Mouse (Mus musculus): ENCODE measurements around the gene Smarcc2. TPM values are rescaled to one million over a fixed set of nuclear protein-coding genes. Genes with fewer than 3 reads are reported as not detected.

Smarcc2 gene
- polyA plus RNA-seq, 1 experiment from 2014 or later = 105 TPM

DNA sequence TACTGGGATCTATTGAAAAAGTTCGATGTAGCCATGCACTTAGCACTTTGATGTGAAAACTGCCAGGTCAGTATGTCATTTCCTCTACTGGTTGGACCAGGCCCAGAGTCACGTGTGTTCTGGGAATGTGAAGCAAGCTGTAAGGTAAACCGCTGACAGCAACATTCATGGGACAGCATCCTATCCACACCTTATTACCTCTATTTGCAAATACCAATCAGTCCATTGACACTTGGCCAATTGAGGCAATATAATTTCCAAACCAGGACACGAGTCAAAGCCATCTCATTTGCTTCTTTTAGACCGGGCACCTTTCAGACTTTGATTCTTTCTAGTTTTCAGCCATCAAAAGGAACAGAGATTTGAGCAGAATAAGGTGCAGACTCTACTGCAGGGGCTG, 30.0 kb upstream of the Smarcc2 start:
- no peak overlapping the region for H3K9ac ChIP-seq (replicated peaks)
- no peak for ATAC-seq (ENCODE audit: insufficient number of reproducible peaks, insufficient read depth, low FRiP score, low TSS enrichment, low read depth)
- no peaks in the 10 kb centered on the region for H3K27me3 ChIP-seq
- peaks cover 82% of the 10 kb centered on the region for H3K36me3 ChIP-seq
- H3K4me1 ChIP-seq (replicated peaks) = no peaks in the 10 kb centered on the region
- no peaks in the 10 kb centered on the region for H3K9me3 ChIP-seq
- no peak overlapping the region for H3K4me3 ChIP-seq (replicated peaks)
- H3K4me2 ChIP-seq = no peak overlapping the region
- no peak overlapping the region for H3K27ac ChIP-seq
- WGBS = 85% methylated on average over 5 of the region's 5 CpGs

DNA sequence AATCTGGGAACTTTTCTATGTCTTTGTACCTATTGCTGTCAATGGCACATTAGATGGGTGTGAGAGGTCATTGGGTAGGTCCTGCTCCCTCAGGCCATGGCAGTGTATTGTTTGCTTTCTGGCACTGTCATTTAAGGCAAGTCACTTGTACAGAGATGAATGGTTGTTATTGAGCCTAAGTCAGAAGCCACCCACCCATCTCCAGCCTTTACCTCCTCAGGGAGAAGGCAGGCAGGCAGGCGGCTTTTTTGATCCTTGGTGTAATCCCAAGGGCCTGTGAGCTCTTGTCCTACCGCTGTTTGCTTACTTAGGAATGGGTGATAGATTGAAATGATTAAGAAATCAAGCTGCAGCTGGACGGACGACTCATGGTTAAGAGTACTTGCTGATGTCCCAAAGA, 29.6 kb upstream of the Smarcc2 start:
- Histone ChIP-seq H3K27ac (no peak overlapping the region), H3K4me3 (replicated peaks) (no peak overlapping the region), H3K36me3 (peaks cover 82% of the 10 kb centered on the region), H3K9me3 (no peaks in the 10 kb centered on the region), H3K9ac (replicated peaks) (no peak overlapping the region), H3K27me3 (no peaks in the 10 kb centered on the region), H3K4me1 (replicated peaks) (no peaks in the 10 kb centered on the region), H3K4me2 (no peak overlapping the region)
- 91% methylated on average over 4 of the region's 4 CpGs for WGBS
- ATAC-seq (ENCODE audit: insufficient number of reproducible peaks, insufficient read depth, low FRiP score, low TSS enrichment, low read depth) = no peak

DNA sequence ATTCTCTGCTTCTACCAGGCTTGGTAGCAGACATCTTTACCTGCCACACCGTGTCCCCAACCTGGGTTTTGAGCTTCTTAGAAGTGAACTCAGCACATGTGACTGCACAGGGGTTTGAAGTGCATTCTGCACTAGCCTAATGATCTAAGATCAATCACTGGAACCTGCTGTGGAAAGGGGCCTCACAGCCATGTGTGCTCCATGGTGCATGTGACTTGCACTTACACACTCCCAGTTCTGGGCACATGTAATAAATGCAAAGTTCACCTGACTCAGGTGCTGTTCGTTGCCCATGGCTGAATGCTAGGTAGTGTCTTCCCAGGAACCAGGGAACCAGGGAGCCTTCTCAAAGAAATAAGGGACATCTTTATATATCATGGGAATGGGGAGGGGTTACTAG, 25.6 kb upstream of the Smarcc2 start:
- Histone ChIP-seq H3K27ac (no peak overlapping the region), H3K27me3 (no peaks in the 10 kb centered on the region), H3K4me3 (replicated peaks) (no peak overlapping the region), H3K4me2 (no peak overlapping the region), H3K9ac (replicated peaks) (no peak overlapping the region), H3K36me3 (peaks cover 93% of the 10 kb centered on the region), H3K4me1 (replicated peaks) (no peaks in the 10 kb centered on the region), H3K9me3 (no peaks in the 10 kb centered on the region)
- no peak for ATAC-seq (ENCODE audit: insufficient number of reproducible peaks, insufficient read depth, low FRiP score, low TSS enrichment, low read depth)
- WGBS = 97% methylated on average over 2 of the region's 2 CpGs

DNA sequence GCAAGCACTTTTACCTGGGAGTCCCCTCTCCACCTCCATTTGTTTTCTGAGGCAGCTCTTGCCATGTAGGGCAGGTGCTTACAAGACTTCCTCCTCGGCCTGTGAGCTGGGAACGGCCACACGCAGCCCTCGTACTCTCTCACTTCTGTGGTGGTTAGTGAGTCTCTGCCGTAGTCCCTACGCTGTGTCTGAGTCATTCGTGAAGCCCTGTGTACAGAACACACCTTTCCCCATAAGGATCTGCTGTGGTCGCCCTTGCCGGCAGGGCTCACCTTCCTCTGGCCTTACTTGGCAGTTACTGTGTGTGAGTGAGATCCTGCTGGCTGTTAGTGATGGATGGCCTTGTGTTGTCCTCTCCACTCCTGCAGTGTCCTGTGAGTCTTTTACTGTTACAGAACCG, 24.4 kb upstream of the Smarcc2 start:
- Histone ChIP-seq H3K27me3 (no peaks in the 10 kb centered on the region), H3K9me3 (no peaks in the 10 kb centered on the region), H3K9ac (replicated peaks) (no peak overlapping the region), H3K4me2 (no peak overlapping the region), H3K27ac (0 out of 2 replicates have a peak overlapping the region, but pooled peaks have one; percentile 19), H3K4me3 (replicated peaks) (no peak overlapping the region), H3K36me3 (peaks cover 92% of the 10 kb centered on the region), H3K4me1 (replicated peaks) (no peaks in the 10 kb centered on the region)
- whole genome bisulfite sequencing = 83% methylated on average over 10 of the region's 10 CpGs
- no peak for ATAC-seq (ENCODE audit: insufficient number of reproducible peaks, insufficient read depth, low FRiP score, low TSS enrichment, low read depth)

DNA sequence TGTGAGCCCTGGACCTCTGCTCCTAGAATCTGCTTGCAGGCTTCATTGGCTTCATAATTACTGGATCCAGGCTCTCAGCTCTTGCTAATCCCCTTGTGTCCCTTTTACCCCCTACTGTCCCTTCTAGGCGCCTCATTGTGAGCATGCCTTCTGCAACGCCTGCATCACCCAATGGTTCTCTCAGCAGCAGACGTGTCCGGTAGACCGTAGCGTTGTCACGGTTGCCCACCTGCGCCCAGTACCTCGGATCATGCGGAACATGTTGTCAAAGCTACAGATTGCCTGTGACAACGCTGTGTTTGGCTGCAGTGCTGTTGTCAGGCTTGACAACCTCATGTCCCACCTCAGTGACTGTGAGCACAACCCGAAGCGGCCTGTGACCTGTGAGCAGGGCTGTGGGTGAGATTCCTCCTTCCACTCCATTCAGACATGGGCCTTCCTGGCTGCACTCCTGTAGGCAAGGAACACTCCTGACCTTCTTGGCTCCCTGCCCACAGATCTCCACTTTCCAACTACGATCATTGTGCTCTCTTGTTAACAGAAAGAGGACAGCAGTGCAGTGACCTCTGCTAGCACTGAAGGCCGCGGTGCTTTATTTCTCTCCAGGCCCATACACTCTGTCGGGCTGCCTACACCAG, 23.7 kb upstream of the Smarcc2 start:
- Histone ChIP-seq H3K27me3 (no peaks in the 10 kb centered on the region), H3K4me2 (no peak overlapping the region), H3K4me1 (replicated peaks) (no peaks in the 10 kb centered on the region), H3K9ac (replicated peaks) (no peak overlapping the region), H3K9me3 (no peaks in the 10 kb centered on the region), H3K36me3 (peaks cover 92% of the 10 kb centered on the region), H3K4me3 (replicated peaks) (no peak overlapping the region), H3K27ac (0 out of 2 replicates have a peak overlapping the region, but pooled peaks have one; percentile 7)
- ATAC-seq (ENCODE audit: insufficient number of reproducible peaks, insufficient read depth, low FRiP score, low TSS enrichment, low read depth) = no peak
- WGBS = 94% methylated on average over 17 of the region's 17 CpGs

DNA sequence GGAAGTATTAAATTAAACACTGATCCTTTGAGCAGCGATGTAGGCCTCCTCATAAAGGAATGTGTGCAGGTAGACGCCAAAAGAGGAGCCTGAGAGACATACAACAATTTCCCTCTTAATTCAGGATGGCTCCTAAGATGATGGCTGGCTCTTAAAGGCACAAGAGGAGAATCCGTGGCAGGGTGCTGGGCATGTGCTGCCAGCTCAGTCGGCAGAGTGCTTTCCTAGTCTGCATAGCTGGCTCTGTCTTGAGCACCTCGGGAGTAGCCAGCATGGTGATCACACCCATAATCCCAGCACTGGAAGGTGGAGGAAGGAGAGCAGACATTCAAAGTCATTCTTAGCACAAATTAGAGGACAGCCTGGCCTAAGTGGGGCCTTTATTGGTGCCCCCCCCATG, 23.2 kb upstream of the Smarcc2 start:
- Histone ChIP-seq H3K9me3 (no peaks in the 10 kb centered on the region), H3K9ac (replicated peaks) (no peak overlapping the region), H3K4me1 (replicated peaks) (no peaks in the 10 kb centered on the region), H3K4me3 (replicated peaks) (no peak overlapping the region), H3K36me3 (peaks cover 92% of the 10 kb centered on the region), H3K27ac (no peak overlapping the region), H3K4me2 (no peak overlapping the region), H3K27me3 (no peaks in the 10 kb centered on the region)
- WGBS = 89% methylated on average over 5 of the region's 5 CpGs
- ATAC-seq (ENCODE audit: insufficient number of reproducible peaks, insufficient read depth, low FRiP score, low TSS enrichment, low read depth) = no peak

DNA sequence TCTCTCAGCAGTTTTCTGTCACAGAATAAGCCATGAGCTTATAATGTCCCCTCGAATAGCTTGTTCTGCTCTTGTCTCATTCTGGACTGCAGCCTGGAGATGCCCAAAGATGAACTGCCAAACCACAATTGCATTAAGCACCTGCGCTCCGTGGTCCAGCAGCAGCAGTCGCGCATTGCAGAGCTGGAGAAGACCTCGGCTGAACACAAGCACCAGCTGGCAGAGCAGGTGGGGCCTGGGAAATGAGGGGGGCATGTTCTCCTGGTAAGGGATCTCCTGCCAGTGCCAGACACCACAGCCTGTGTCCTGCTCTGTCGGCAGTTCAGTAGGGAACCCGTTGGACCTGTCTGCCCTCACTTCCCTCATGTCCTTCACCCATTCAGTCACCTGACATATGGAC, 22.7 kb upstream of the Smarcc2 start:
- WGBS = 94% methylated on average over 8 of the region's 8 CpGs
- Histone ChIP-seq H3K4me3 (replicated peaks) (no peak overlapping the region), H3K27me3 (no peaks in the 10 kb centered on the region), H3K36me3 (peaks cover 92% of the 10 kb centered on the region), H3K9ac (replicated peaks) (no peak overlapping the region), H3K27ac (no peak overlapping the region), H3K4me1 (replicated peaks) (no peaks in the 10 kb centered on the region), H3K9me3 (no peaks in the 10 kb centered on the region), H3K4me2 (no peak overlapping the region)
- no peak for ATAC-seq (ENCODE audit: insufficient number of reproducible peaks, insufficient read depth, low FRiP score, low TSS enrichment, low read depth)

DNA sequence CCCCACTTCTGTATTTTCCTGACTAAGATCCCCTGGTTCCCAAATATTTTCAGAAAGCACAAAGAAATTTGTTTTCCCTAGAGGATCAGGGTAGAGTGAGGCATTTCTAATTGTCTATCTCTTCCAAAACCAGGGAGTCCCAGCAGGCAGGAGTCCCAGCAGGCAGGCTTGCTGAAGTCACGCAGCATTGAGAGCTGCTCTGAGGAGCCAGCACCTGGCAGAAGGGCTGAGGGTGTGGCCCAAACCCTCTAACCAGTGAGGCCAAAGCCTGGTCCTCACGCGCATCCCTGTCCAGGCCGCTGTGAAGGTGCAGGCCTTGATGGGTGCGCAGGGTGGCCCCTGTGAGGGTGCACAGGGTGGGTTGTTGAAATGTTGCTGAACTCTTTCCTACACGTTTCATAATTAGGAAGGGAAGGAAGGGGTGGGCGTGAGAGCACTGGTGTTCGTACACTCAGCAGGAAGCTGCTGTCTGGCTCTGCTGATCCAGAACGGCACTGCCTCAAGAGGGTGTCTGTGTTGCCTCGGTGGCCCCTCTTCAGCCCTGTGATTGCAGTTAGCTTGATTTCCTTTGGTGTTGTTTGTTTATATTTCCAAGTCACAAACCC, 20.3 kb upstream of the Smarcc2 start:
- Histone ChIP-seq H3K27me3 (no peaks in the 10 kb centered on the region), H3K36me3 (peaks cover 78% of the 10 kb centered on the region), H3K27ac (no peak overlapping the region), H3K4me2 (no peak overlapping the region), H3K9me3 (no peaks in the 10 kb centered on the region), H3K4me1 (replicated peaks) (no peaks in the 10 kb centered on the region), H3K9ac (replicated peaks) (no peak overlapping the region; the same call in 1 of the 2 replicates), H3K4me3 (replicated peaks) (no peak overlapping the region)
- no peak for ATAC-seq (ENCODE audit: insufficient number of reproducible peaks, insufficient read depth, low FRiP score, low TSS enrichment, low read depth)
- 59% methylated on average over 10 of the region's 10 CpGs for WGBS

DNA sequence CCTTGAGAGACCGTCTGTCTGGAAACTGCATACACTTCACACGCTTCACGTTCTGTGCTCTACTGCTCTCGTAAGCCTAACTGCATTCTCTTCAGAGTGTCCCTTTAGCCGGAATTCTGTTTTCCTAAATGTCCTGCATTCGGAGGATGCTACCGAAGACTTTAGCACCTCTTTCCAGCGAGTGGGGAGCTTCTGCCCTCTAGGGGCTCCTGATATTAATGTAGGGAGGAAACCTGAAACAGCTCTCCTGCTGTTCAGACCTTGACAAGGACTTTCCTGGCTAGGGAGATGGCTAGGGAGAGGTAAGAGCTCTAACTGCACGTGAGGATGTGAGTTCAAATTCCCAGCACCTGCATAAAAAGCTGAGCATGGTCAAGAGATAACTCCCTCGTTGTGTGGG, 18.6 kb upstream of the Smarcc2 start:
- Histone ChIP-seq H3K27ac (no peak overlapping the region), H3K9me3 (no peaks in the 10 kb centered on the region), H3K27me3 (no peaks in the 10 kb centered on the region), H3K4me3 (replicated peaks) (no peak overlapping the region), H3K36me3 (peaks cover 63% of the 10 kb centered on the region), H3K9ac (replicated peaks) (no peak overlapping the region), H3K4me1 (replicated peaks) (no peaks in the 10 kb centered on the region), H3K4me2 (no peak overlapping the region)
- ATAC-seq (ENCODE audit: insufficient number of reproducible peaks, insufficient read depth, low FRiP score, low TSS enrichment, low read depth) = no peak
- 68% methylated on average over 10 of the region's 10 CpGs for WGBS

DNA sequence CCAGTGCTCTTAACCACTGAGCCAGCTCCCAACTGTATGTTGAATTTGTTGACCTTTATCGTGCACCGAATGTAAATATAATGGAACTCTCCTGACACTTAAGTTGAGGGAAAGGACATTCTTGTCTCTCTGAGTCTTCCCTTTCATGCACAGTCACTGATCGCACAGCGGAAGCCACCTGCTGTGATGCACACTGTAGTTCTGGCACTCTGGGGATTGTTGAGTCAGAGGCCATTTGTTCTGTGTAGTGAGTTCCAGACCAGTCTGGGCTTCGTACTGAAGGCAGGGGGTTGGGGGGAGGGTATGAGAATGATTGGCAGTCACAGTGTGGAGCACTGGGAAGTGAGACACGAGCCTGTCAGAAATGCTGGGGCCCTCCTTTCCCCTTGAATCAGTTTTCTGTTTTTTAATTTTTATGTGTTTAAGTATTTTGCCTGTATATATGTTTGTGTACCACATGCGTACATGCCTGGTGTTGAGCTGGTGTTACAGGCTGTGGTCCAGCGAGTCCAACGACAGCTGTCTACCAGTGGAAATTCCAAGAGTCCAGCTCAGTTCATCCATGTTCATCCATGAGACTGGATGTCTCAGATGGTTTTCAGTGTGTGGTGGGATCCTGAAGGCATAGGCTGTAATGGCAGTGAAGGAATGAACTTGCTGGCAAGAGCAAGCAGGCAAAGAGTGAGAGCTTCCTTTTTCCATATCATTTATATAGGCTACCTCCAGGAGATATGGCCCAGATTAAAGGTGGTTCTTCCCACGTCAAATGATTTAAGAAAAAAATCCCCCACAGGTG, 17.5 kb upstream of the Smarcc2 start:
- WGBS = 92% methylated on average over 10 of the region's 10 CpGs
- Histone ChIP-seq H3K4me3 (replicated peaks) (no peak overlapping the region), H3K9me3 (no peaks in the 10 kb centered on the region), H3K4me1 (replicated peaks) (no peaks in the 10 kb centered on the region), H3K27me3 (no peaks in the 10 kb centered on the region), H3K4me2 (no peak overlapping the region), H3K9ac (replicated peaks) (no peak overlapping the region), H3K36me3 (peaks cover 52% of the 10 kb centered on the region), H3K27ac (no peak overlapping the region)
- ATAC-seq (ENCODE audit: insufficient number of reproducible peaks, insufficient read depth, low FRiP score, low TSS enrichment, low read depth) = no peak

DNA sequence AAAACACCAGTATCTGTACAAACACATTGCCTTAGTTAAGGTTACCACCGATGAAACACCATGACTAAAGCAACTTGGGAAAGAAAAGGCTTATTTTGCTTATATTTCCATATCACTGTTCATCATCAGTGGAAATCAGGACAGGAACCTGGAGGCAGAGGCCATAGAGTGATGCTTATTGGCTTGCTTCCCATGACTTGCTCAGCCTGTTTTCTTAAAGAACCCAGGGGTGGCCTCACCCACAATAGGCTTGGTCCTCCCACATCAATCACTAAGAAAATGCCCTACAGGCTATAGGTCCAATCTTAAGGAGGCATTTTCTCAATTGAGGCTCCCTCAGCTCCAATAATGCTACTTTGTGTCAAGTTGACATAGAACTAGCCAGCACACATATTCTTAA, 16.3 kb upstream of the Smarcc2 start:
- WGBS = 86% methylated on average over 1 of the region's 1 CpGs
- no peak for ATAC-seq (ENCODE audit: insufficient number of reproducible peaks, insufficient read depth, low FRiP score, low TSS enrichment, low read depth)
- Histone ChIP-seq H3K4me2 (no peak overlapping the region), H3K27me3 (no peaks in the 10 kb centered on the region), H3K4me3 (replicated peaks) (no peak overlapping the region), H3K36me3 (peaks cover 41% of the 10 kb centered on the region), H3K4me1 (replicated peaks) (no peaks in the 10 kb centered on the region), H3K9me3 (no peaks in the 10 kb centered on the region), H3K9ac (replicated peaks) (no peak overlapping the region), H3K27ac (no peak overlapping the region)

Data from limb, embryonic 12.5 days (tissue).